Mouse (Mus musculus): Measurements from ENCODE around the gene Hist2h2aa1. TPM values are rescaled to one million over a fixed set of nuclear protein-coding genes. Genes with fewer than 3 reads are reported as not detected.
"Not testable (repeated sequence)": the region's sequence is repeated elsewhere in the genome, so short reads cannot be mapped to it uniquely, and the experiment has no call there.

Hist2h2aa1 gene
- polyA plus RNA-seq, 1 experiment = not detected

DNA sequence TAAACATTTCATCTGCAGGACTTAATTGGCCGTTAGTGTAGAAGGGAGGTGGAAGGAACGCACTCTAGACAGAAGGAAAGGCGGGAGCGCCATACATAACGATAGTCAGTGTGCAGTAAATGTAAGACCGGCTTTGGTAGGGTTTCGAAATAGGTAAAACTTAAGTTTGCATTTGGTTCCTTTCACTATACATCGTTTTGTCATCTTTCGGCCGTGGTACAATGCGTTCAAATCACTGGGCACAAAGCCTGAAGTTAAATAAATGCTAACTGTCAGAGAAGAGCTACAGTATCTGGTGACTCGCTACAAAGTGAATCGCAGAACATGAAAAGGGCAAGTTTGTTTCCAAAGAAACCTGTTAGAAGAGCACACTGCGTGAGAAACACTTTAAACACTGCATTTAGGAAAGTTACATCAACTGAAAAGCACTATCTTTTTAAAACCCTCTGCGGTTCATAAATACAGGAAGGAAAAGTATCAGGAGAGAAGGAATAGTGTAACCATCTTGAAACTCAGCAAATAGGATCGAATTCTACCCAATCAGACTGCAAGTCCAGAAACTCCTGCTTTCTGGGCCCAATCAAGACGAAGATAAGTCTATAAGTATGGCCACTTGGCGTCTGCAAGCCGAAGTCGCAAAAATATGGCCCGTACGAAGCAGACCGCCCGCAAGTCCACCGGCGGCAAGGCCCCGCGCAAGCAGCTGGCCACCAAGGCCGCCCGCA lies 22.9 kb downstream of the Hist2h2aa1 start, which contains the start of gene Hist2h3b:
TSS of gene Hist2h3b (plus strand) at position 604 of the 725 bp plus-strand sequence.
- no peaks in the 10 kb centered on the region for H3K79me2 ChIP-seq (ENCODE audit: control insufficient read depth, insufficient read depth)
- no peaks in the 10 kb centered on the region for H3K27me3 ChIP-seq (ENCODE audit: control insufficient read depth, insufficient read depth, insufficient read length)
- H3ac ChIP-seq (ENCODE audit: control insufficient read depth, insufficient read length, low read depth) = peak within 1 kb of the TSS; percentile 82
- H3K36me3 ChIP-seq (ENCODE audit: control insufficient read depth, insufficient read depth) = no peaks in the 10 kb centered on the region
- TF ChIP-seq USF1 (IDR thresholded peaks at IDR 0.05; ENCODE audit: low read depth) = no peak
- TF ChIP-seq FOSL1 (IDR thresholded peaks at IDR 0.05; ENCODE audit: insufficient read depth, low read length, poor library complexity, severe bottlenecking) = no peak
- no peak for TF ChIP-seq CEBPB (IDR thresholded peaks at IDR 0.05; ENCODE audit: low read depth)
- no peak for TF ChIP-seq MYOD1 (IDR thresholded peaks at IDR 0.05; ENCODE audit: control insufficient read depth, insufficient read length, low read depth)
- TF ChIP-seq MAX (IDR thresholded peaks at IDR 0.05) = no peak
- no peak for TF ChIP-seq MYOG (IDR thresholded peaks at IDR 0.05; ENCODE audit: control insufficient read depth, extremely low read depth, insufficient read length)
- no peak for TF ChIP-seq CTCF (IDR thresholded peaks at IDR 0.05; ENCODE audit: control insufficient read depth, insufficient read depth, insufficient read length)
- peak within 1 kb of the TSS; percentile 33 for H3K4me3 ChIP-seq (ENCODE audit: insufficient read depth, poor library complexity, severe bottlenecking)
- no peaks in the 10 kb centered on the region for H3K79me3 ChIP-seq (ENCODE audit: low read depth)

GRCm38 (mm10) chr3:96268776-96269378 lies 23.6 kb downstream of the Hist2h2aa1 start:
- not testable (repeated sequence) for H3K27me3 ChIP-seq (ENCODE audit: control insufficient read depth, insufficient read depth, insufficient read length); H3K79me3 ChIP-seq (ENCODE audit: low read depth); H3K36me3 ChIP-seq (ENCODE audit: control insufficient read depth, insufficient read depth); H3K79me2 ChIP-seq (ENCODE audit: control insufficient read depth, insufficient read depth)
- H3ac ChIP-seq (ENCODE audit: control insufficient read depth, insufficient read length, low read depth) = peak overlapping the region; percentile 82
- peak overlapping the region; percentile 33 for H3K4me3 ChIP-seq (ENCODE audit: insufficient read depth, poor library complexity, severe bottlenecking)

DNA sequence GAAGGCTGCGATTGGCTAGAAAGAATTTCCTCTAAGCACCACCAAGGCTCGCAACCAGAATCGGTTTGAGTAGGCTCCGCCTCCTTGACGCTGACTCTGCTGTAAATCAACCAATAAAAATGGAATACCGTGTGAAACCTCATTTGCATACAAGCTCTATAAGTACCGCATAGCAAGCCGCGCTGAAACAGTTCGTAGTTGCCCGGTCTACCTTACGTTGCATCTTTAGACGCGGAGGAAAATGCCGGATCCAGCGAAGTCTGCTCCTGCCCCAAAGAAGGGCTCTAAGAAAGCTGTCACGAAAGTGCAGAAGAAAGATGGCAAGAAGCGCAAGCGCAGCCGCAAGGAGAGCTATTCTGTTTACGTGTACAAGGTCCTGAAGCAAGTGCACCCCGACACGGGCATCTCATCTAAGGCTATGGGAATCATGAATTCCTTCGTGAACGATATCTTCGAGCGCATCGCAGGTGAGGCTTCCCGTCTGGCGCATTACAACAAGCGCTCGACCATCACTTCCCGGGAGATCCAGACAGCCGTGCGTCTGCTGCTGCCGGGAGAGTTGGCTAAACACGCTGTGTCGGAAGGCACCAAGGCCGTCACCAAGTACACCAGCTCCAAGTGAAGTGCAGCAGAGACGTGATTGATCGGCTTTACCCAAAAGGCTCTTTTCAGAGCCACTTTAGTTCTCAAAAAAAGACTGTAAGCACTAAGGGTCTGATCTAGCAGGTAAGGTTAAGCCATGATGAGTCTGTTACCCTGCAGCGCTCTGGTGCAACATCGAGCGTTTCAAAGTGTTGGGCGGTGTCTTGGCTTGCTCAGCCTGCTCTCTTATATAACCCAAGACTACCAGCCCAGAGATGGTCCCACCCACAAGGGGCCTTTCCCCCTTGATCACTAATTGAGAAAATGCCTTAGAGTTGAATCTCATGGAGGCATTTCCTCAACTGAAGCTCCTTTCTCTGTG lies 24.5 kb downstream of the Hist2h2aa1 start, which contains the start of gene Hist2h2bb:
TSS of gene Hist2h2bb (plus strand) at position 242 of the 964 bp plus-strand sequence.
- TF ChIP-seq FOSL1 (IDR thresholded peaks at IDR 0.05; ENCODE audit: insufficient read depth, low read length, poor library complexity, severe bottlenecking) = no peak
- peak; percentile 23 for TF ChIP-seq CEBPB (IDR thresholded peaks at IDR 0.05; ENCODE audit: low read depth)
- TF ChIP-seq USF1 (IDR thresholded peaks at IDR 0.05; ENCODE audit: low read depth) = no peak
- TF ChIP-seq MAX (IDR thresholded peaks at IDR 0.05) = no peak
- no peaks in the 10 kb centered on the region for H3K36me3 ChIP-seq (ENCODE audit: control insufficient read depth, insufficient read depth)
- H3K79me3 ChIP-seq (ENCODE audit: low read depth) = no peaks in the 10 kb centered on the region

DNA sequence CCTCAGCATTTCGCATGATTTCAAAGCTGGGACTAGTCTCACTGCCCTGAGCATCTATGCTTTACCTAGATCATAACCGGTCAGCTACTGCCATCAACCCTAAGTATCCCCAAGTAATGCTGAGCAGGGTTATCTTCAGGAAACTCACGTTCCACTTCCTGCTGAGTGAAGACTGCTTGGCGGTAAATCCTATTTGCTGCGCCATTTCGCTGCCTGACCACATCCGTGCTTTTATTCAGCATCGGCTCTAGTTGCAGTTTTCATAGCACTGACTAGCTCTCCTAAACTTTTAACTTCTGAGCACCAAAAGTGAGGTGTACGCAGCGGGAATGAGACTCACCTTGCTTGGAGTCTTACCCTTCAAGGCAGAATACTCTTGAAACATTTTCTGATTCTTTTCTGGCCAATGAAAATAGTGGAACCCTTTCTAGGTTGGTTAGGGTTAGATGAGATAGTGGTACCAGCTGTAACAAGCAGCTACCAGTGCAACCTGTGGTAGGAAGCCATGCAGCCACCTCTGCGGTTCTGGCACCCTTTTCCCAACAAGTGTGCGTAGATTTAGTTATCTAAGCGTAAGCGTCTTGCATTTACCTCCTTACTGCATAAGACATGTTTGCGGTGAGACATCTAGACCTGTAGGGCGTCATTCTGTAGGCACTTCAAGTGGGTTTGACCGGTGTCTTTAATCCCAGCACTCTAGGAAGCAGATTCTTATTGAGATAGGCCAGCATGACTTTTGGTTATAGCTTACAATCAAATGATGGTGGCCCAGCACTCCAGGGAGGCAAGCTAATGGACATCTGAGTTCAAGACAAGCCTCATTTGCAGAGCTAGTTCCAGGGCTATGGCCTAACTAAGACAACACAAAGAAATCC lies 28.5 kb downstream of the Hist2h2aa1 start:
- no peaks in the 10 kb centered on the region for H3K27me3 ChIP-seq (ENCODE audit: control insufficient read depth, insufficient read depth, insufficient read length)
- no peaks in the 10 kb centered on the region for H3K79me3 ChIP-seq (ENCODE audit: low read depth)
- H3K4me3 ChIP-seq (ENCODE audit: insufficient read depth, poor library complexity, severe bottlenecking) = peak overlapping the region; percentile 48
- H3K36me3 ChIP-seq (ENCODE audit: control insufficient read depth, insufficient read depth) = no peaks in the 10 kb centered on the region
- TF ChIP-seq CTCF (IDR thresholded peaks at IDR 0.05; ENCODE audit: control insufficient read depth, insufficient read depth, insufficient read length) (no peak), CEBPB (IDR thresholded peaks at IDR 0.05; ENCODE audit: low read depth) (no peak), MYOD1 (IDR thresholded peaks at IDR 0.05; ENCODE audit: control insufficient read depth, insufficient read length, low read depth) (no peak), USF1 (IDR thresholded peaks at IDR 0.05; ENCODE audit: low read depth) (no peak), MAX (IDR thresholded peaks at IDR 0.05) (no peak), FOSL1 (IDR thresholded peaks at IDR 0.05; ENCODE audit: insufficient read depth, low read length, poor library complexity, severe bottlenecking) (no peak), MYOG (IDR thresholded peaks at IDR 0.05; ENCODE audit: control insufficient read depth, extremely low read depth, insufficient read length) (no peak)
- H3K79me2 ChIP-seq (ENCODE audit: control insufficient read depth, insufficient read depth) = peaks cover 6% of the 10 kb centered on the region
- H3ac ChIP-seq (ENCODE audit: control insufficient read depth, insufficient read length, low read depth) = peak overlapping the region; percentile 42

More for the DNA sequence above, 24.5 kb downstream of the Hist2h2aa1 start, which contains the start of gene Hist2h2bb:
- Histone ChIP-seq H3K27me3 (ENCODE audit: control insufficient read depth, insufficient read depth, insufficient read length) (no peaks in the 10 kb centered on the region), H3ac (ENCODE audit: control insufficient read depth, insufficient read length, low read depth) (peak within 1 kb of the TSS; percentile 82), H3K79me2 (ENCODE audit: control insufficient read depth, insufficient read depth) (peaks cover 6% of the 10 kb centered on the region), H3K4me3 (ENCODE audit: insufficient read depth, poor library complexity, severe bottlenecking) (peak within 1 kb of the TSS; percentile 46)

DNA sequence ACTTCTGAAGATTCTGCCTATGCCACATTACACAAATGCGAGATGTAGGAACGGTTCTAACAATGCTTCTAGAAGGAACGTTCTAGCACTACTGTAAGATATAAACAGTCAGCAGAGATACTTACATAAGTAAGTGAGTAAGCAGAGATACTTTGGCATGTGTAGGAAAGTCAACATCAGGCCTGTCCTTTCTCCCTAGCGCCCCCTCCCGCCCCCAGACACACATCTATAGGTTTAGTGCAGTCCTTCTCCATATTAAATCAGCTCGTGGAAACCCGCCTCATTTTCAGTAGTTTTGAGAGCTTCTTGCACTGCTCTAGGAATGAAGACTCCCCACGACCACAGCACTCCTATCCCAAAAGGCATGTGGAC lies 32.1 kb downstream of the Hist2h2aa1 start:
- TF ChIP-seq MYOD1 (IDR thresholded peaks at IDR 0.05; ENCODE audit: control insufficient read depth, insufficient read length, low read depth) (no peak), MAX (IDR thresholded peaks at IDR 0.05) (no peak), FOSL1 (IDR thresholded peaks at IDR 0.05; ENCODE audit: insufficient read depth, low read length, poor library complexity, severe bottlenecking) (no peak), CTCF (IDR thresholded peaks at IDR 0.05; ENCODE audit: control insufficient read depth, insufficient read depth, insufficient read length) (no peak), USF1 (IDR thresholded peaks at IDR 0.05; ENCODE audit: low read depth) (no peak), CEBPB (IDR thresholded peaks at IDR 0.05; ENCODE audit: low read depth) (no peak), MYOG (IDR thresholded peaks at IDR 0.05; ENCODE audit: control insufficient read depth, extremely low read depth, insufficient read length) (no peak)
- H3K4me3 ChIP-seq (ENCODE audit: insufficient read depth, poor library complexity, severe bottlenecking) = no peak overlapping the region

More for the DNA sequence above, 32.1 kb downstream of the Hist2h2aa1 start:
- Histone ChIP-seq H3K79me2 (ENCODE audit: control insufficient read depth, insufficient read depth) (peaks cover 6% of the 10 kb centered on the region), H3K27me3 (ENCODE audit: control insufficient read depth, insufficient read depth, insufficient read length) (no peaks in the 10 kb centered on the region), H3ac (ENCODE audit: control insufficient read depth, insufficient read length, low read depth) (peak overlapping the region; percentile 55), H3K79me3 (ENCODE audit: low read depth) (no peaks in the 10 kb centered on the region), H3K36me3 (ENCODE audit: control insufficient read depth, insufficient read depth) (no peaks in the 10 kb centered on the region)

Measured in C2C12 (cell line).